Mouse (Mus musculus): ENCODE measurements at regions not wholly inside any gene's neighbourhood (a gene's known extent, or its start where the extent isn't known, plus 50 kb on each side); places are given as distances from the start of the nearest gene placed in this dataset.

GRCm38 (mm10) chr17:62546286-62546685 is 334.8 kb downstream of the Efna5 start:
- intact Hi-C loops (cut with DNase I) = loop anchor here (5.0 to 10.0 kb wide), 3 partner anchors 131 to 336 kb away; partner anchors contain the start of gene Efna5
- TF ChIP-seq CTCF (IDR thresholded peaks at IDR 0.05) (no peak), EP300 (IDR thresholded peaks at IDR 0.05; ENCODE audit: insufficient read depth, low read depth, low read length) (no peak), POLR2A (IDR thresholded peaks at IDR 0.05; ENCODE audit: insufficient read depth, low read depth, low read length) (no peak)
- Histone ChIP-seq H3K27ac (no peak overlapping the region), H3K4me3 (no peak overlapping the region), H3K27me3 (ENCODE audit: control insufficient read depth, insufficient read depth, low read length) (no peaks in the 10 kb centered on the region), H3K36me3 (ENCODE audit: control insufficient read depth, insufficient read depth, low read length) (peaks cover 4% of the 10 kb centered on the region), H3K79me2 (replicated peaks; ENCODE audit: control insufficient read depth, insufficient read depth, low read length) (no peaks in the 10 kb centered on the region), H3K4me1 (ENCODE audit: control insufficient read depth, insufficient read depth, low read length) (peaks cover 2% of the 10 kb centered on the region; the same call in 1 of the 2 replicates), H3K9ac (ENCODE audit: low read depth, low read length) (no peak overlapping the region)
- WGBS = 72% methylated on average over 7 of the region's 7 CpGs
- DNase-seq = no peak

DNA sequence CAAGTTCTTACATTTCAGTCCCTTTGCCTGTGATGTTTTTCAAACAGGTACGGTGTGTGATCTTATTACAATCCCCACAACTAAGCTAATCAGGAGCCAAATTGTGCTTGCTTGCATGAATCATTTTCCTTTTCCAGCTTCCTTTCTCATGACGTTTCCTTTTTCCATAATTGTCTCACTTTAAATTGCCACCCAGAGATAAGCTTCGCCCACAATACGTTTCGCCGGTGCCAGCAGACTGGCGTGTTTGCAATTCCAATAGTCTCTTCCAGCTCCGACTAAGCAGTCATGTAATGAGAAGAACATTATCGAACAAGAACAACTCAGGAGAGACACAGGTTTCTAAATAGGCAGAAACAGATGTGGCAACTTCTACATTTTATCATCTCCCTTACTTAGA is 335.8 kb downstream of the Efna5 start:
- WGBS = 11% methylated on average over 9 of the region's 9 CpGs
- Histone ChIP-seq H3K36me3 (ENCODE audit: control insufficient read depth, insufficient read depth, low read length) (peaks cover 4% of the 10 kb centered on the region), H3K27ac (peak overlapping the region; percentile 49), H3K4me1 (ENCODE audit: control insufficient read depth, insufficient read depth, low read length) (peaks cover 2% of the 10 kb centered on the region; the same call in 1 of the 2 replicates), H3K79me2 (replicated peaks; ENCODE audit: control insufficient read depth, insufficient read depth, low read length) (no peaks in the 10 kb centered on the region), H3K4me3 (peak overlapping the region; percentile 11), H3K27me3 (ENCODE audit: control insufficient read depth, insufficient read depth, low read length) (no peaks in the 10 kb centered on the region), H3K9ac (ENCODE audit: low read depth, low read length) (no peak overlapping the region)
- peak; percentile 24 to 44 for DNase-seq
- intact Hi-C loops (cut with DNase I) = loop anchor here (5.0 to 10.0 kb wide), 3 partner anchors 131 to 337 kb away; partner anchors contain the start of gene Efna5
- TF ChIP-seq EP300 (IDR thresholded peaks at IDR 0.05; ENCODE audit: insufficient read depth, low read depth, low read length) (0 out of 2 replicates have a peak, but pooled peaks have one; percentile 35), CTCF (IDR thresholded peaks at IDR 0.05) (no peak), POLR2A (IDR thresholded peaks at IDR 0.05; ENCODE audit: insufficient read depth, low read depth, low read length) (no peak)

DNA sequence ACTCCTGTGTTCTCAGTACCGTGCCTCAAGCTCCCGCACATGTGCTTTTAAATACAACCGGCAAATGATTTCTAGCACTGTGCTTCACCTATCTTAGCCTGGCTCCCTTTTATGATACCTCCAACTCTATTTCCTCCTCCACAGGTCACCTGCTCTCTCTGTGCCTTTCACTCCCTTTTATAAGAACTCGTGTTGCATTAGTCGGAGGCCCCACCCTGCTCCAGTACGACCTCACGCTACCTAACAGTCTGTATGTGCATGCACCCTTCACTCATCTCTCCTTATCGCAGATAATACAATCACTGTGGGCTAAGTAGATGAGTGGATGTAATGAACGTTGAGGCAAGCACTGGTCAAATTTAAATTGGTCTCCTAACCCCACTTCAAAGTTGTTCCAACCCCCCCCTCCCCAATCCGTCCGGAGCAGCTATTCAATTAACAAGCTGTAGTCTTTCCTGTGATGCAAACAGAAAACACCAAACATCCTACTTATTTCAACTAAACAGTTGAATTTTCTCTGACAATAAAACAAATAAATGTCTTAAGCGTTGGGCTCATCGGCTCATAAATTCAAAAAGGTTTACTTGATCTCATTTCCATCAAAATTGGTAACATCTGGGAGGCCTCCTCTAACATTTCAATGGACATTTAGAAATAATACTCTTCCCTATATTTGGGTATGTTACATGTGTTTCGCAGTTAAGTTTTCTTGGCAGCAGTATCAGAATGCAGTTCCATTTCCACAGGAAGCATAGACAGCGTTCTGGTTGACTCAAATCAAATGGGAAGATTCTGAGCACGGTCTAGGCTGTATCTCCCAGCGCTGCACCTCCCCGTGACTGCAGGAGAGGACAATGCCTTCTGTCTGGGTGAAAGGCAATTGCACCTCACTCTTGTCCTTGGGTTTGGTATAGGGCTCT is 337.8 kb downstream of the Efna5 start:
- Histone ChIP-seq H3K79me2 (replicated peaks; ENCODE audit: control insufficient read depth, insufficient read depth, low read length) (no peaks in the 10 kb centered on the region), H3K27ac (peak overlapping the region; percentile 38), H3K4me1 (ENCODE audit: control insufficient read depth, insufficient read depth, low read length) (peaks cover 2% of the 10 kb centered on the region; the same call in 1 of the 2 replicates), H3K36me3 (ENCODE audit: control insufficient read depth, insufficient read depth, low read length) (peaks cover 4% of the 10 kb centered on the region), H3K27me3 (ENCODE audit: control insufficient read depth, insufficient read depth, low read length) (no peaks in the 10 kb centered on the region), H3K9ac (ENCODE audit: low read depth, low read length) (no peak overlapping the region), H3K4me3 (no peak overlapping the region)
- DNase-seq = no peak
- TF ChIP-seq CTCF (IDR thresholded peaks at IDR 0.05) (no peak), EP300 (IDR thresholded peaks at IDR 0.05; ENCODE audit: insufficient read depth, low read depth, low read length) (no peak), POLR2A (IDR thresholded peaks at IDR 0.05; ENCODE audit: insufficient read depth, low read depth, low read length) (no peak)
- 74% methylated on average over 18 of the region's 18 CpGs for WGBS
- intact Hi-C loops (cut with DNase I) = loop anchor here (10.0 kb wide), 2 partner anchors 129 to 241 kb away; no protein-coding TSS in a partner anchor

DNA sequence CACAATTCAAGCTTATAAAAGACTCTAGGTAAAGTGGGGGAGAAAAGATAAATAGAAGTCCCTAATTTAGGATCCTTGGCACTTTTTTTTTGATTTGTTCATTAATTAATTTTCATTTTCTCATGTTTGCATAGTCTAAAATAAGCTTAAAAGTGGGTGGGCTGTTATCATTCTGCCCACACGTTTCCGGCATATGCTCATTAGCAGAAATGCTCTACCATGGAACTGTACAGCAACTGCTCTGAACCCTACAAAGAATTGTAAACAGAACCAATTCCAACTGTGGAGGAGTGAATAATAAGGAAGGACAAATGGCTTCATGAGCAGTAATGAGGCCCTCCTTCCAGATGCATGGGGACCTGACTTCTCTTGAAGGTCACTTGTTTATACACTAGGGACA is 351.2 kb downstream of the Efna5 start:
- Histone ChIP-seq H3K27ac (no peak overlapping the region), H3K4me1 (ENCODE audit: control insufficient read depth, insufficient read depth, low read length) (no peaks in the 10 kb centered on the region), H3K79me2 (replicated peaks; ENCODE audit: control insufficient read depth, insufficient read depth, low read length) (no peaks in the 10 kb centered on the region), H3K36me3 (ENCODE audit: control insufficient read depth, insufficient read depth, low read length) (no peaks in the 10 kb centered on the region), H3K9ac (ENCODE audit: low read depth, low read length) (no peak overlapping the region), H3K4me3 (no peak overlapping the region), H3K27me3 (ENCODE audit: control insufficient read depth, insufficient read depth, low read length) (no peaks in the 10 kb centered on the region)
- no peak for DNase-seq
- 79% methylated on average over 2 of the region's 2 CpGs for WGBS
- intact Hi-C loops (cut with DNase I) = no loop called here
- TF ChIP-seq CTCF (IDR thresholded peaks at IDR 0.05) = no peak
- no peak for TF ChIP-seq EP300 (IDR thresholded peaks at IDR 0.05; ENCODE audit: insufficient read depth, low read depth, low read length)
- TF ChIP-seq POLR2A (IDR thresholded peaks at IDR 0.05; ENCODE audit: insufficient read depth, low read depth, low read length) = no peak

DNA sequence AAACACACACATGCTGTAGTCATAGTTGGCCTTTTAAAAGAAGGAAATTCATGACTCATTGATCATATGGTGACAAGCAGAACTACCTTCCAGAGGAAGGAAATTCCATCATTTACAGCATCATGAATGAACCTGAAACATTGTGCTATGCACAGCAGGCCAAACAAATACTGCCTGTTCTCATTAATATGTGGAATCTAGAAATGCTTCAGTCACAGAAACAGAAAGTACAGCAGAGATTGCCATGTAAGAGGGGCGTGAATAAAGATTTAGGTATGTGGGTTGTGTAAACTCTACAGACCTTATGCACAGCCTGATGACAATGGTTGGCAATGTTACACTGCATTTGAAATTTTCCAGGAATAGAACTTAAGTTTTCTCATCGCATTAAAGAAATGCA is 353.6 kb downstream of the Efna5 start:
- TF ChIP-seq EP300 (IDR thresholded peaks at IDR 0.05; ENCODE audit: insufficient read depth, low read depth, low read length) (no peak), CTCF (IDR thresholded peaks at IDR 0.05) (no peak), POLR2A (IDR thresholded peaks at IDR 0.05; ENCODE audit: insufficient read depth, low read depth, low read length) (no peak)
- WGBS = 77% methylated on average over 2 of the region's 2 CpGs
- no peaks in the 10 kb centered on the region for H3K79me2 ChIP-seq (replicated peaks; ENCODE audit: control insufficient read depth, insufficient read depth, low read length)
- no peaks in the 10 kb centered on the region for H3K4me1 ChIP-seq (ENCODE audit: control insufficient read depth, insufficient read depth, low read length)
- H3K9ac ChIP-seq (ENCODE audit: low read depth, low read length) = no peak overlapping the region
- intact Hi-C loops (cut with DNase I) = no loop called here
- no peaks in the 10 kb centered on the region for H3K36me3 ChIP-seq (ENCODE audit: control insufficient read depth, insufficient read depth, low read length)
- no peak for DNase-seq
- H3K27me3 ChIP-seq (ENCODE audit: control insufficient read depth, insufficient read depth, low read length) = no peaks in the 10 kb centered on the region
- no peak overlapping the region for H3K4me3 ChIP-seq
- H3K27ac ChIP-seq = no peak overlapping the region

- no peaks in the 10 kb centered on the region for H3K4me1 ChIP-seq (ENCODE audit: control insufficient read depth, insufficient read depth, low read length)
- no peak overlapping the region for H3K27ac ChIP-seq
- DNase-seq = no peak
- WGBS = 77% methylated on average over 3 of the region's 3 CpGs
- TF ChIP-seq CTCF (IDR thresholded peaks at IDR 0.05) = no peak
- TF ChIP-seq EP300 (IDR thresholded peaks at IDR 0.05; ENCODE audit: insufficient read depth, low read depth, low read length) = no peak
- no peak for TF ChIP-seq POLR2A (IDR thresholded peaks at IDR 0.05; ENCODE audit: insufficient read depth, low read depth, low read length)
- H3K4me3 ChIP-seq = no peak overlapping the region
- no peaks in the 10 kb centered on the region for H3K79me2 ChIP-seq (replicated peaks; ENCODE audit: control insufficient read depth, insufficient read depth, low read length)
- H3K9ac ChIP-seq (ENCODE audit: low read depth, low read length) = no peak overlapping the region
- no peaks in the 10 kb centered on the region for H3K27me3 ChIP-seq (ENCODE audit: control insufficient read depth, insufficient read depth, low read length)
- intact Hi-C loops (cut with DNase I) = no loop called here
- H3K36me3 ChIP-seq (ENCODE audit: control insufficient read depth, insufficient read depth, low read length) = no peaks in the 10 kb centered on the region
Observed at GRCm38 (mm10) chr17:62513635-62514034, 367.5 kb downstream of the Efna5 start.

All from heart, adult 2 months (tissue).